In genomic region chr3:57511816-57512586, GRCm38 (mm10) we compare ENCODE assay signal across 8 mouse cellular contexts.
DNase-seq lines count a peak whose midpoint lies in the region; ATAC-seq and TF ChIP-seq lines count a peak whose summit lies in the region.
"Had no signal": no experiment of that assay in that cellular context is flagged by ENCODE, and none has a peak within 500 bp of the region (broad histone marks: within the 10 kb centered on the region; RNA-seq: fewer than 3 reads in every experiment).

No protein-coding gene starts in this region.

- no peaks in the 10 kb centered on the region for H3K27me3 ChIP-seq in myocyte (ENCODE audit: control insufficient read depth, insufficient read depth, insufficient read length)
- H3K27me3 ChIP-seq: forebrain, embryonic 13.5 days had no signal

- peak overlapping the region; percentile 91 for H3K4me2 ChIP-seq in myocyte (ENCODE audit: low read depth)
- H3K4me2 ChIP-seq: forebrain, embryonic 13.5 days had no signal

- H3K36me3 ChIP-seq in myocyte (ENCODE audit: control insufficient read depth, insufficient read depth), result no peaks in the 10 kb centered on the region

- ATAC-seq in cerebellum, adult (ENCODE audit: insufficient number of reproducible peaks, low FRiP score, low TSS enrichment), result no peak
- ATAC-seq: forebrain, embryonic 13.5 days had no signal

- H3K79me2 ChIP-seq in myocyte (ENCODE audit: control insufficient read depth, insufficient read depth), result peaks cover 87% of the 10 kb centered on the region

- no peak overlapping the region for H3ac ChIP-seq in myocyte (ENCODE audit: control insufficient read depth, insufficient read length)

- H3K4me3 ChIP-seq in myocyte, result peak overlapping the region; percentile 7
- H3K4me3 ChIP-seq: forebrain, embryonic 13.5 days had no signal

- peak; percentile 43 for DNase-seq in kidney, adult 9 months
- no peak for DNase-seq in kidney, postnatal 4 days
- DNase-seq in NIH3T3 (ENCODE audit: low read depth), result peak; percentile 83
- DNase-seq in adrenal gland, postnatal 36 days, result peak; percentile 74 to 75
- DNase-seq in thymus, postnatal 25 days, result no peak

- no peak for TF ChIP-seq POLR2A in myocyte (IDR thresholded peaks at IDR 0.05; ENCODE audit: insufficient read length, low read depth)

TF ChIP-seq in myocyte, 11 proteins besides CTCF, POLR2A, EP300 and RAD21:
- TF ChIP-seq SRF (IDR thresholded peaks at IDR 0.05; ENCODE audit: control insufficient read depth, insufficient read length, low read depth), result no peak
- TF ChIP-seq REST (IDR thresholded peaks at IDR 0.05; ENCODE audit: insufficient read depth, insufficient read length), result no peak
- no peak for TF ChIP-seq E2F4 (IDR thresholded peaks at IDR 0.05; ENCODE audit: insufficient read depth)
- TF ChIP-seq CEBPB (IDR thresholded peaks at IDR 0.05; ENCODE audit: insufficient read depth, poor library complexity, severe bottlenecking), result no peak
- no peak for TF ChIP-seq TCF3 (IDR thresholded peaks at IDR 0.05; ENCODE audit: insufficient read length, low read depth)
- no peak for TF ChIP-seq TCF12 (IDR thresholded peaks at IDR 0.05; ENCODE audit: insufficient read depth, poor library complexity, severe bottlenecking)
- no peak for TF ChIP-seq POLR2AphosphoS2 (IDR thresholded peaks at IDR 0.05; ENCODE audit: insufficient read length, low read depth)
- no peak for TF ChIP-seq MYOD1 (IDR thresholded peaks at IDR 0.05; ENCODE audit: control insufficient read depth in 1 of 3, insufficient read length in 2 of 3, low read depth in 2 of 3)
- TF ChIP-seq USF1 (IDR thresholded peaks at IDR 0.05; ENCODE audit: low read depth), result no peak
- no peak for TF ChIP-seq MYOG (IDR thresholded peaks at IDR 0.05; ENCODE audit: control insufficient read depth in 1 of 3, insufficient read depth in 1 of 3, insufficient read length in 2 of 3, low read depth in 2 of 3)
- TF ChIP-seq MAX (IDR thresholded peaks at IDR 0.05; ENCODE audit: low read depth), result no peak

Comparison
In these comparisons a context has a peak if more than half of its experiments do, and no peak if none do; other contexts are left out.
1. DNase-seq: peak in kidney, adult 9 months (single experiment), NIH3T3 (single experiment) and adrenal gland, postnatal 36 days (2 of 2); none in kidney, postnatal 4 days (0 of 2) and thymus, postnatal 25 days (single experiment).